Mouse (Mus musculus): ENCODE data around the gene Prss23.
A peak's percentile ranks its signal among the peaks of the same experiment; 100 is the strongest.

Gene Prss23

GRCm38 (mm10) chr7:89499516-89500307, 27.3 kb downstream of the Prss23 start:
- DNase-seq (ENCODE audit: low spot score), result peak; percentile 71

GRCm38 (mm10) chr7:89483769-89484568, 43.0 kb downstream of the Prss23 start:
- no peak for DNase-seq (ENCODE audit: low spot score)

- DNase-seq (ENCODE audit: low spot score), result no peak
Observed at GRCm38 (mm10) chr7:89481723-89482122, 45.3 kb downstream of the Prss23 start.

GRCm38 (mm10) chr7:89478490-89478889, 48.5 kb downstream of the Prss23 start:
- peak; percentile 51 for DNase-seq (ENCODE audit: low spot score)

- no peak for DNase-seq (ENCODE audit: low spot score)
Observed at GRCm38 (mm10) chr7:89477294-89477999, 49.5 kb downstream of the Prss23 start.

- DNase-seq (ENCODE audit: low spot score), result peak; percentile 49
Observed at GRCm38 (mm10) chr7:89473442-89473841, 53.5 kb downstream of the Prss23 start.

- no peak for DNase-seq (ENCODE audit: low spot score)
Observed at GRCm38 (mm10) chr7:89463775-89464592, 63.0 kb downstream of the Prss23 start.

GRCm38 (mm10) chr7:89463246-89463645, 63.7 kb downstream of the Prss23 start:
- DNase-seq (ENCODE audit: low spot score), result no peak

GRCm38 (mm10) chr7:89462646-89463207, 64.3 kb downstream of the Prss23 start:
- no peak for DNase-seq (ENCODE audit: low spot score)

- DNase-seq (ENCODE audit: low spot score), result no peak
Observed at GRCm38 (mm10) chr7:89461351-89461750, 65.6 kb downstream of the Prss23 start.

GRCm38 (mm10) chr7:89460911-89461310, 66.1 kb downstream of the Prss23 start:
- DNase-seq (ENCODE audit: low spot score), result no peak

- no peak for DNase-seq (ENCODE audit: low spot score)
Observed at GRCm38 (mm10) chr7:89459691-89460090, 67.3 kb downstream of the Prss23 start.
